Mouse (Mus musculus) heart, postnatal 0 days (tissue): ENCODE data around the gene Leo1. TPM values are rescaled to one million over a fixed set of nuclear protein-coding genes. Genes with fewer than 3 reads are reported as not detected.

Source experiments
- ATAC-seq: fragments of 200-750 bp; cut with Nextera tagmentation; 2 replicates; pipeline ENCODE4 v1.8.0; 2017; ENCODE audit warnings: low read depth, moderate number of reproducible peaks, moderate library complexity; ENCODE audit not compliant: insufficient read depth
- DNase-seq: peaks from one replicate; pipeline ENCODE4 v3.0.0-alpha.2; 2016; ENCODE audit warnings: low spot score
- H3K27ac ChIP-seq: fragments of 300-500 bp; sonication (generic); 2 replicates; pipeline ENCODE4 v1.5.1; 2014; ENCODE audit warnings: low read depth, mild to moderate bottlenecking
- H3K27me3 ChIP-seq: fragments of 300-500 bp; sonication (generic); 2 replicates; pipeline ENCODE4 v1.6.1; 2014; ENCODE audit warnings: low read length, mixed read lengths; ENCODE audit not compliant: control insufficient read depth, insufficient read depth
- H3K36me3 ChIP-seq: fragments of 300-500 bp; sonication (generic); replicated peaks from 2 replicates; pipeline ENCODE4 v1.6.1; 2014; ENCODE audit warnings: low read length, mixed read lengths; ENCODE audit not compliant: control insufficient read depth, insufficient read depth
- H3K4me1 ChIP-seq: fragments of 300-500 bp; sonication (generic); 2 replicates; pipeline ENCODE4 v1.6.1; 2014; ENCODE audit warnings: antibody characterized with exemption; ENCODE audit not compliant: control insufficient read depth, insufficient read depth
- H3K4me2 ChIP-seq: fragments of 300-500 bp; sonication (generic); 2 replicates; pipeline ENCODE4 v1.6.1; 2014; ENCODE audit warnings: low read depth, mild to moderate bottlenecking, low read length, moderate library complexity
- H3K4me3 ChIP-seq: fragments of 300-500 bp; sonication (generic); 2 replicates; pipeline ENCODE4 v1.5.1; 2014; ENCODE audit warnings: low read depth, low read length
- H3K9ac ChIP-seq: fragments of 300-500 bp; sonication (generic); replicated peaks from 2 replicates; pipeline ENCODE4 v1.6.1; 2014; ENCODE audit warnings: low read depth, low read length, mixed read lengths
- H3K9me3 ChIP-seq: fragments of 300-500 bp; sonication (generic); replicated peaks from 2 replicates; pipeline ENCODE4 v1.6.1; 2016; ENCODE audit warnings: low read length; ENCODE audit not compliant: control insufficient read depth
- CTCF ChIP-seq: IDR thresholded peaks from 2 replicates; pipeline ENCODE4 v1.5.1; 2016; ENCODE audit warnings: antibody characterized with exemption, control low read depth, low read depth
- EP300 ChIP-seq: IDR thresholded peaks from 2 replicates; pipeline ENCODE4 v1.6.1; 2016; ENCODE audit warnings: antibody characterized with exemption, low read depth
- WGBS: fragments of 180-500 bp; shearing (Covaris S2); extraction: QIAGEN DNeasy Blood & Tissue Kit; methylation state at CpG from one replicate; pipeline ENCODE4 v1.1.7; 2014; 5-methylcytosine and 5-hydroxymethylcytosine counted together
- polyA plus RNA-seq: library from polyadenylated mRNA; unstranded; fragments of >200 nt; fragmentation: Nextera tagmentation; extraction: Ambion mirVana; gene quantifications from 2 replicates; pipeline ENCODE4 v1.2.1, GENCODE M21; 2015
- total RNA-seq: library from RNA; depleted of rRNA; stranded (reverse); fragments of >200 nt; gene quantifications from 2 replicates; pipeline ENCODE4 v1.2.3, GENCODE M21; 2014; ENCODE audit warnings: low replicate concordance; rRNA removed

Leo1 gene
- total RNA-seq (5.7 and 11.4 TPM in 2 replicates), polyA plus RNA-seq (19.6 and 20.0 TPM in 2 replicates)

DNA sequence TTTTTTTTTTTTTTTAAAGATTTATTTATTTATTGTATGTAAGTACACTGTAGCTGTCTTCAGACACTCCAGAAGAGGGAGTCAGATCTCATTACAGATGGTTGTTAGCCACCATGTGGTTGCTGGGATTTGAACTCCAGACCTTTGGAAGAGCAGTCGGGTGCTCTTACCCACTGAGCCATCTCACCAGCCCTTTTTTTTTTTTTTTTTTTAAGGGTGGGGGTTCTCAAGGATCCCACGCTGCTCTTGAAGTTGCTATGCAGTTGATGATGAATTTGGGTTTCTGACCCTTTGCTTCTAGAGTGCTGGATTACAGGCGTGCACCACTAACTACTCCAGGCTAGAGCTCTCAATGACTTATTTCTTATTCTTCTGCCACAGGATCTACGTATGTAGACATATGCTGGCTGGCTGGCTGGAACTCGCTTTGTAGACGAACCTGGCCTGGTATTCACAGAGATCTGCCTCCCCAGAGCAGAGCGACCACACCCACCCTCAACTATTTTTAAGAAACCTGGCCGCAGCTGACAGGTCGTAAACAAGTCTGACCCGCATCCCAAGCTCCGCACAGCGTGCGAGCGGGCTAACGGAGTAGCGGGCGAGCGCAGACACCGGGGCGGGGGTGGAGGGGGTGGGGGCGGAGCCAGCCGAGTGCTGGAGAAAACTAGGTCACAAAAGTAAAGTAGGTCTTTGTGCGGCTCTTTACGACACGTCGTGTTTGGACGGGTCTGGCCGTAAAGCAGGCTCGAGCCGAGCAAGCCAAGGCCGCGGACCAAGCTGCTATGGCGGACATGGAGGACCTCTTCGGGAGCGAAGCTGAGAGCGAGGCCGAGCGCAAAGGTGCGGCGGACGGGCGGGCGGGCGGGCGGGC, at the start of gene Leo1:
TSS of gene Leo1 (plus strand) at position 729 of the 871 bp plus-strand sequence.
- ATAC-seq: peak; percentile 92
- under 1% methylated on average over 35 of the region's 45 CpGs for WGBS
- DNase-seq: peak; percentile 96
- H3K27ac ChIP-seq: peak within 1 kb of the TSS; percentile 80
- peak within 1 kb of the TSS; percentile 65 for H3K4me2 ChIP-seq
- peak within 1 kb of the TSS; percentile 75 for H3K9ac ChIP-seq
- TF ChIP-seq CTCF (no peak), EP300 (no peak)
- H3K4me1 ChIP-seq: peaks cover 11% of the 10 kb centered on the region
- H3K9me3 ChIP-seq: no peaks in the 10 kb centered on the region
- peaks cover 10% of the 10 kb centered on the region; the same call in 1 of the 2 replicates for H3K36me3 ChIP-seq
- peak within 1 kb of the TSS; percentile 66 for H3K4me3 ChIP-seq
- no peaks in the 10 kb centered on the region for H3K27me3 ChIP-seq

DNA sequence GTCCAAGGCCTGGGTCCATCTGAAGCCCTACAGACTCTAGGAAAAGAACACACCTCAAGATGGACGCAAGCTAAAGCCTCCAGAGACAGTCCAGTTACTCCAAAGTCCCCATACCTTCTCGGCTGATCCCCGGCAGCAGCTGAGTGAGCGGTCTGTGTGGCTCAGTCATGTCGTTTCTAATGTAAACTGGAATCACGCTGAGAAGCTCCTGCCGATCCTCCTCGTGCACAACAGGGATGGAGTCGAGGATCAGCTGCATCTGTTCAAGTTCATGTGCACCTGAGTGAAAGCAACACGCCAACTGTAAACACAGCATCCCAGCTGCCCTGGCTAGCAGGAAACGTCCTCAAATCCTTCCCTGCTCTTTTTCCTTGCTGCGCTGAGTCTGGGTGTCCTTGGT, 48.1 kb upstream of the Leo1 start:
- H3K27ac ChIP-seq: no peak overlapping the region
- no peaks in the 10 kb centered on the region for H3K4me1 ChIP-seq
- DNase-seq (no peak), ATAC-seq (no peak)
- no peak overlapping the region for H3K4me3 ChIP-seq
- no peaks in the 10 kb centered on the region for H3K9me3 ChIP-seq
- H3K27me3 ChIP-seq: no peaks in the 10 kb centered on the region
- no peak overlapping the region for H3K4me2 ChIP-seq
- H3K9ac ChIP-seq: no peak overlapping the region
- 84% methylated on average over 12 of the region's 12 CpGs for WGBS
- H3K36me3 ChIP-seq: peaks cover 94% of the 10 kb centered on the region
- TF ChIP-seq CTCF: no peak
- TF ChIP-seq EP300: no peak

GRCm38 (mm10) chr9:75395971-75396370, 45.4 kb upstream of the Leo1 start:
- ATAC-seq (no peak), DNase-seq (no peak)
- no peak for TF ChIP-seq CTCF
- TF ChIP-seq EP300: no peak
- H3K9ac ChIP-seq: no peak overlapping the region
- no peak overlapping the region for H3K27ac ChIP-seq
- 77% methylated on average over 6 of the region's 6 CpGs for WGBS
- no peak overlapping the region for H3K4me3 ChIP-seq
- H3K4me1 ChIP-seq: peaks cover 6% of the 10 kb centered on the region
- H3K36me3 ChIP-seq: peaks cover 73% of the 10 kb centered on the region
- no peak overlapping the region for H3K4me2 ChIP-seq
- no peaks in the 10 kb centered on the region for H3K27me3 ChIP-seq
- H3K9me3 ChIP-seq: no peaks in the 10 kb centered on the region

- Histone ChIP-seq H3K36me3 (peaks cover 44% of the 10 kb centered on the region), H3K4me1 (peaks cover 30% of the 10 kb centered on the region), H3K4me3 (no peak overlapping the region), H3K9ac (no peak overlapping the region), H3K4me2 (no peak overlapping the region), H3K9me3 (no peaks in the 10 kb centered on the region), H3K27me3 (no peaks in the 10 kb centered on the region), H3K27ac (no peak overlapping the region)
- 94% methylated on average over 4 of the region's 4 CpGs for WGBS
- ATAC-seq (no peak), DNase-seq (no peak)
- TF ChIP-seq CTCF (peak; percentile 24; the same call in 1 of the 2 replicates), EP300 (no peak)
Measured at GRCm38 (mm10) chr9:75399069-75399468, 42.3 kb upstream of the Leo1 start.

GRCm38 (mm10) chr9:75400639-75401038, 40.7 kb upstream of the Leo1 start:
- H3K36me3 ChIP-seq: peaks cover 28% of the 10 kb centered on the region
- no peaks in the 10 kb centered on the region for H3K9me3 ChIP-seq
- DNase-seq (no peak), ATAC-seq (no peak)
- TF ChIP-seq CTCF: no peak
- no peak for TF ChIP-seq EP300
- H3K4me3 ChIP-seq: no peak overlapping the region
- no peak overlapping the region for H3K9ac ChIP-seq
- no peak overlapping the region for H3K4me2 ChIP-seq
- WGBS: 15% methylated on average over 5 of the region's 5 CpGs
- H3K27me3 ChIP-seq: no peaks in the 10 kb centered on the region
- H3K4me1 ChIP-seq: peaks cover 35% of the 10 kb centered on the region
- peak overlapping the region; percentile 24; the same call in 1 of the 2 replicates for H3K27ac ChIP-seq
